Mouse (Mus musculus): ENCODE results near the gene Pald1. TPM values are rescaled to one million over a fixed set of nuclear protein-coding genes. Genes with fewer than 3 reads are reported as not detected.

Pald1 gene
- polyA plus RNA-seq, 1 experiment, result 28.6 TPM

DNA sequence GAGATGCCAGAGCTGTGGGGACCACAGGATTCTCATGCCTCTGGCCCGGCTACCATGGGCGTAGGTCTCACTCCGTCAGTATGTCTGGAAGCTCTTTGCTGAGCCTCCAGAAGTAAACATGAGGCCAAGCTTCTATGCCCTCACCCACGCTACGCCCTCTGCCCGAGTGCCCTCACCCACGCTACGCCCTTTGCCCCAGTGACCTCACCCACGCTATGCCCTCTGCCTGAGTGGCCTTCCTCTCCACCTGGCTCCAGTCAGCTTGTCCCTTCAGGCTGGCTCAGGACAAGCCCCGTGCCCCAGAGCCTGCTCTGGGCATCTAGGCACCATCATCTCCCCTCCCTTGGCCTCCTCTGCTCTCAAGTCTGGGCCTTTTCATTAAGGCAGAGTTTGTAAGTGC is 55.8 kb downstream of the Pald1 start:
- TF ChIP-seq POLR2A (IDR thresholded peaks at IDR 0.05; ENCODE audit: borderline replicate concordance, extremely low read depth, insufficient read depth, insufficient read length, poor library complexity, severe bottlenecking) (no peak), CTCF (IDR thresholded peaks at IDR 0.05; ENCODE audit: borderline replicate concordance, extremely low read depth, insufficient read depth, insufficient read length) (no peak)
- DNase-seq (ENCODE audit: low read depth), result no peak

DNA sequence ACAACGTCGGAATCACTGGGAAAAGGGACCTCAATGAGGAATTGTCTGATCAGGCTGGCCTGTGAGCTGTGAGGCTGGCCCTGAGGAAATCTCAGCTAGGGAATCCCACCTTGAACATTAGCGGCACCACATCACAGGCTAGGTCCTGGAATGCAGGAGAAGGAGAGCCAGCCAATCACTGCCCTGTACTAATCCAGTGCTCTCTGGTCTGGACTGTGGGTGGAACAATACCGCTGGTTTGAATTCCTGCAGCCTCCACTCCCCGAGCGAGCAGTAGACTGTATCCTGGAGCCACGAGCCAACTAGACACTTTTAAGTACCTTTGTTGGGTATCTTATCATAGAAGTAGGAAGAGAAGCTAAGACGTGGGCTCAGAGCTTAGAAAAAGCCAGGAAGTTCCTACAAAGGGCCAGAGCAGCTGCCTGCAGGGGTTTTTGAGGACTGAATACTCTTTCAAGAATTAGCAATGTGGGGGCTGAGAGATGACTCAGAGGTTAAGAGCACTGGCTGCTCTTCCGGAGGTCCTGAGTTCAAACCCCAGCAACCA is 57.5 kb downstream of the Pald1 start:
- TF ChIP-seq CTCF (IDR thresholded peaks at IDR 0.05; ENCODE audit: borderline replicate concordance, extremely low read depth, insufficient read depth, insufficient read length) (no peak), POLR2A (IDR thresholded peaks at IDR 0.05; ENCODE audit: borderline replicate concordance, extremely low read depth, insufficient read depth, insufficient read length, poor library complexity, severe bottlenecking) (no peak)

DNA sequence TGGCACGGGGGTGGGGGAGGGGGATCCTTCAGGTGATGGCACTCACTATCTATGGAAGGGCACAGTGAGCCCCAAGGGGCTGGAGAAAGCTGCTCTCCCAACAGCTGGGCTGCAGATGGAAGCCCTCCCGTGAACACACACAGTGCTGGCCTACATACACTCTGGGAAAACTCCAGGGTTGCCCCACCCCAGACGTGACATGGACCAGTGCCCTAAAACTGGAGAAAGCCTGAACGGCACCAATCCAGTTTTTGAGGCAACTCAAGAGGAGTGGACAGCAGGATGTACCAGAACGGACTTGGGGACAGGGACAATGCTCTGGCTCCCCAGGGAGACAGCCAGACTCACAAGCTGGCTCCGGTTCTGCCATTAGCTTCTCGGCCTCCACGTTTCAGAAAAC is 58.6 kb downstream of the Pald1 start:
- no peak for DNase-seq (ENCODE audit: low read depth)
- TF ChIP-seq POLR2A (IDR thresholded peaks at IDR 0.05; ENCODE audit: borderline replicate concordance, extremely low read depth, insufficient read depth, insufficient read length, poor library complexity, severe bottlenecking) (no peak), CTCF (IDR thresholded peaks at IDR 0.05; ENCODE audit: borderline replicate concordance, extremely low read depth, insufficient read depth, insufficient read length) (no peak)

More for the DNA sequence above, 57.5 kb downstream of the Pald1 start:
- peak; percentile 6 for DNase-seq (ENCODE audit: low read depth)

DNA sequence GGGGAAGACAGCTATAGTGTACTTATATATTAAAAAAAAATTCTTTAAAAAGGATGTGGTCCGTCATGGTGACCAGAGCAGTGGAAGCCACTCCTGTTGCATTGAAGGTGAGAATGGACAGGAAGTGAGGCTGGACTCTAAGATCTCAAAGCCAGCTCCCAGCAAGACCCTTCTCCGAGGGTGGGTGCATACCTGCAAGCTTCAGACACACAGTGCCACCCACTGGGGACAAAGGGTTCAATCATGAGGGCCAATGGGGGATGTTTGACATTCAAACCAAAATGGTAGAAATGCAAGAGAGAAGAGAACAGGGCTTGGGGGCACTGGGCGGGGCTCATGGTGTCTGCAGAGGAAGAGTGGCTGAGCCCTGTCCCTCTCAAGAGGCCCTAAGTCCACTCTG is 64.8 kb downstream of the Pald1 start:
- no peak for DNase-seq (ENCODE audit: low read depth)
- TF ChIP-seq CTCF (IDR thresholded peaks at IDR 0.05; ENCODE audit: borderline replicate concordance, extremely low read depth, insufficient read depth, insufficient read length), result no peak

DNA sequence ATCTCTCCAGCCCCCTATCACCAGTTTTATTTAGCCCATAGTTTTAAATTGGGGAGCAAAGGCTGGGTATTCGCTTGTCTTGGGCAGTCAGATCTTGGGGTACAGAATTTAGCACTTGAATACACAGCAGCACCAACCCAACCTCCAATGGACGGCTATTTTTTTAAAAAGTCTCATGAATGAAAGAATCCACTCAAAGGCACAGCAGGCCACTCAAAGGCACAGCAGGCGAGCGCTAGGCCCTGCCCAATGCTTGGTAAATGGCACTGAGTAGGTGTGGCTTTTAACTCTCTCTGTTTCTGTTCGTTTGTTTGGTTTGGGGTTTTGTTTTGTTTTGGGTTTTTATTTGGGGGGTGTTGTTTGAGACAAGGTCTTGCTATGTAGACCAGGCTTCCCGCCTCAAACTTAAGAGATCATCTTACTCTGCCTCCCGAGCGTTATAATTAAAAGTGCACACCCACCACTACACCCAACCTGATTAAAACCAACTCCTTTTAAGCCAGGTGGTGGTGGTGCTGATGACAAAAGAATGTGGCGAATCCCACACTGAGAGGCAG is 67.9 kb downstream of the Pald1 start:
- TF ChIP-seq CTCF (IDR thresholded peaks at IDR 0.05; ENCODE audit: borderline replicate concordance, extremely low read depth, insufficient read depth, insufficient read length), result no peak
- no peak for TF ChIP-seq POLR2A (IDR thresholded peaks at IDR 0.05; ENCODE audit: borderline replicate concordance, extremely low read depth, insufficient read depth, insufficient read length, poor library complexity, severe bottlenecking)
- peak; percentile 28 for DNase-seq (ENCODE audit: low read depth)

DNA sequence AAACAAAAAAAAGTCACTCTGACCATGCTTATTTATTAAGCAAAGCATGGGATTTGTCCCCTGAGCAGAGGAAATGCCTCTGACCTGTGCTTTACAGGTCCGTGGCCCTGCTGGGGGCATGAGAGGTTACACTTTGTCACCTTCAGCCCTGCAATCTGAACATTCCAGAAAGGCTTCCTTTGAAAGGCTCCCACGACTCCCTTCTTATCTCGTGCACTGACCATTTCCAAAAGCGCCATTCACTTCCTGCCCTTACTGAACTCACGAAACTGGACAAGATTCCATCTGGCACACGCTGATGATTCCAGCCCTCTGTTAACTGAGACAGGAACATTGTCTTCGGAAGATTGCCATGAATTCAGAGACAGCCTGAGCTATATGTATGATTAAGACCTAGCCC is 69.6 kb downstream of the Pald1 start:
- TF ChIP-seq CTCF (IDR thresholded peaks at IDR 0.05; ENCODE audit: borderline replicate concordance, extremely low read depth, insufficient read depth, insufficient read length) (no peak), POLR2A (IDR thresholded peaks at IDR 0.05; ENCODE audit: borderline replicate concordance, extremely low read depth, insufficient read depth, insufficient read length, poor library complexity, severe bottlenecking) (no peak)
- DNase-seq (ENCODE audit: low read depth), result no peak

DNA sequence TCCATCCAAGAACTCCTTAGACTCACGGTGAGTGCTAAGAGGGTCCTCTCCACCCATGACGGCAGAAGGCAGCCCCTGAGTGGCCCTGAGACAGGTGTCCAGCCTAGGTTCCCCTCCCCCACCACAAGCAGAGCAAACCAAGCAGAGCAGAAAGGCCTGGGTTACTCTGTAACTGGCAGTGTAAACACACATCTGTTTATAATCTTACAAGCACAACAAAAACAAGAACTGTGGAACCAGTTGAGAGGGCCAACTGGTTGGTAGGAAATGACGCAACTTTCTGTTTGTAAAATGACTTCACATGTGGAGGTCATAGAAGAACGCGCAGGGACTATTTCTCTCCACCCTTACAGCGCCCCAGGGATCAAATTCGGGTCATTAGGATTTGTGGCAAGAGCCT is 70.6 kb downstream of the Pald1 start:
- no peak for DNase-seq (ENCODE audit: low read depth)

DNA sequence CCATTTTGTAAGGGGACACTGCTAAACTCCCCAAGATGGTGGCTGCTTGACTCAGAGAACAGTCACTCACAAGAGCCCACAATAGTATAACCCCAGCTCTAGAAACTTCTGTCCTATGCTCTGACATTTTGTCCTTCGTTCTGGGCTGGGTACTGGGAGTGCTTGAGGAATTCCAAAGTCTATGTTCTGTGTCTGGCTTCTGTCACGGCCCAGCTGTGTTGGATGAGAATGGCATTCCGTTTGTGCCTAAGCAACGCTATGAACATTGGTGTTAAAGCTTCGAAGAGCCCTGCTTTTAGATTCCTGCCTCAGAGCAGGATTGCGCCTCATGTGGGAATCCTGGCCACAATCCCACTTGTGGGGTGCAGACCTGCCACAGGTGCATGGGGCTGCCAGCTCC is 71.2 kb downstream of the Pald1 start:
- TF ChIP-seq CTCF (IDR thresholded peaks at IDR 0.05; ENCODE audit: borderline replicate concordance, extremely low read depth, insufficient read depth, insufficient read length) (no peak), POLR2A (IDR thresholded peaks at IDR 0.05; ENCODE audit: borderline replicate concordance, extremely low read depth, insufficient read depth, insufficient read length, poor library complexity, severe bottlenecking) (no peak)
- no peak for DNase-seq (ENCODE audit: low read depth)

More for the DNA sequence above, 70.6 kb downstream of the Pald1 start:
- TF ChIP-seq POLR2A (IDR thresholded peaks at IDR 0.05; ENCODE audit: borderline replicate concordance, extremely low read depth, insufficient read depth, insufficient read length, poor library complexity, severe bottlenecking), result no peak
- no peak for TF ChIP-seq CTCF (IDR thresholded peaks at IDR 0.05; ENCODE audit: borderline replicate concordance, extremely low read depth, insufficient read depth, insufficient read length)

DNA sequence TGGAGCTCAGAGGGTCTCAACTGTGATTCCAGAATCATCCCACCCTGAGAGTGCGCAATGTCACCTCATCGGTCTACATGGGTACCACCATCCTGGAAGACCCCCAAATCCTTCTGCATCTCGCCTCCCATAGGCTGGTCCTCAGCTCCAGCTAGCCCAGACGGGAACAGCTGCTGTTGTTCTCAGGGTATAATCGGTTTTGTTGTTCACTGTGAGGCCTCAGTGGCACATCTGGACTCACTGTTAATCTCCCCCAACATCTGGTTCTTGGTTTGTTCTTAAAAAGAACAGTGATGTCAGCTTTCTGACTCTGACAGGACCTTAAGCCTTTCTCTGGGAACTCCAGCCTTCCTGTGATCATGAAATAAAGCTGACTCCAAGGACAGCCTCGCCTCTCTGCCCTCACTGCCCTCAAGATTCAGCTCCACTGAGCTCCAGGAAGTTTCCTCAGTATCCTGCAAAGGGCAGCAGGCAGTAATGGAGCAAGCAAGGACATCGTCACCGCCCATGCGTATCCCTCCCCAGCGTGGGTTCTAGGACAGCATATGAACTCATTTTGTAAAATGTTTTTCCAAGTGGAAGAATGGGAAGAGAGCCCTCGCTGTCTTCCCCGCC is 74.5 kb downstream of the Pald1 start:
- TF ChIP-seq CTCF (IDR thresholded peaks at IDR 0.05; ENCODE audit: borderline replicate concordance, extremely low read depth, insufficient read depth, insufficient read length), result no peak
- no peak for TF ChIP-seq POLR2A (IDR thresholded peaks at IDR 0.05; ENCODE audit: borderline replicate concordance, extremely low read depth, insufficient read depth, insufficient read length, poor library complexity, severe bottlenecking)

DNA sequence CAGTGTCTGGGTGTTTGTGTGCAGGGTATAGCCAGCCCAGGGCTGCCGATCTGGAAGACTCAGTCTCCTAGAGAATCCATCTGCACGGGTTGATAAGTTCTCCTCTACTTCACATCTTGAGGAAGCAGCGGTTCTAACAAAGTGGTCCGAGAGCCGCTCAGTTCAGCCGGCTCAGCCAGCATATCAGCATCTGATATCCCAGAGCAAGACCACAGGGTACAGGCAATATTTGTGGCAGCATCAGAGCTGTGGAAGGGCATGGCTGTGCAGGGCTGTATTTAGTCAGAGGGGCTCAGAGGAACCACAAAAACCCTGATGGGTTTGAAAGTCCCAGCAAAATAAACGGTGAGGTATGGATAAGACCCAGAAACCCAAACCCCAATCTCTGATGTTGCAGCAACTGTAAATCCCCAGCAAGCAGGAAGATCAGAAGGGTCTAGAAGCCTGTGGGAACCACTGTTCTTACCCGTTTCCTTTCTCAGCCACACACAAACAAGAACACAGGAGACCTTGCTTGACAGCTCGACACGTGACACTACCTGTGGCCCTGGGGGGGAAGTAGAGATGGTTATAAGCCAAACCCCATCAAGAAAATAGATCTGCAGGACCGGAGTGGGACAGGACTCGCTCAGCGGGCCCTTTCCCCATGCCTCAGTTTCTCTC is 77.3 kb downstream of the Pald1 start:
- TF ChIP-seq CTCF (IDR thresholded peaks at IDR 0.05; ENCODE audit: borderline replicate concordance, extremely low read depth, insufficient read depth, insufficient read length), result no peak
- no peak for TF ChIP-seq POLR2A (IDR thresholded peaks at IDR 0.05; ENCODE audit: borderline replicate concordance, extremely low read depth, insufficient read depth, insufficient read length, poor library complexity, severe bottlenecking)

More for the DNA sequence above, 74.5 kb downstream of the Pald1 start:
- DNase-seq (ENCODE audit: low read depth), result no peak

DNA sequence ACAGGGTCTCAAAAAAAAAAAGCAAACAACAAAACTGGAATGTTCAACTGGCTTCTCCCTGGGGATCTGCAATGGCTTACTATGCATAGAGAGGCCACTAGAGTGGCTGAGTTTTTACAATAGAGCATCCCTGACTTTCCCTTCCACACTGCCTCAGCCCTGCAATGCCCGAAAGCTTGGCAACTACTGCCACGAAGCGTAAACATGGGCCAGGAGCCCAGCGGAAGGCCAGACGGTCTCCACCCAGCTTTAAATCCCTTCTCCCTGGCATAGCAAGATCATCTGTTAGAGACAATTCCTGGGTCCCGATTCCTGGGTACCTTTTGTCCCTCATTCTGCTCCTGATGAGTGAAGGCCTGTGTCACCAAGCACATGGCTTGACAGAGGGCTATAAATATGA is 79.3 kb downstream of the Pald1 start:
- peak; percentile 36 for DNase-seq (ENCODE audit: low read depth)
- TF ChIP-seq CTCF (IDR thresholded peaks at IDR 0.05; ENCODE audit: borderline replicate concordance, extremely low read depth, insufficient read depth, insufficient read length) (no peak), POLR2A (IDR thresholded peaks at IDR 0.05; ENCODE audit: borderline replicate concordance, extremely low read depth, insufficient read depth, insufficient read length, poor library complexity, severe bottlenecking) (no peak)

More for the DNA sequence above, 77.3 kb downstream of the Pald1 start:
- DNase-seq (ENCODE audit: low read depth), result no peak

Measured in brain, embryonic 14.5 days (tissue).